Mouse (Mus musculus) hindbrain, embryonic 14.5 days (tissue): ENCODE measurements around the gene Fpgt. TPM values are rescaled to one million over a fixed set of nuclear protein-coding genes. Genes with fewer than 3 reads are reported as not detected.

Experiments used
- ATAC-seq: fragments of 200-750 bp; cut with Nextera tagmentation; 2 replicates; pipeline ENCODE4 v1.8.0; 2017; ENCODE audit warnings: moderate number of reproducible peaks, mild to moderate bottlenecking, moderate TSS enrichment, moderate library complexity; ENCODE audit not compliant: low FRiP score
- DNase-seq: peaks from one replicate; pipeline ENCODE4 v3.0.0-alpha.2; 2015; ENCODE audit warnings: low spot score
- H3K27ac ChIP-seq: fragments of 300-500 bp; sonication (generic); 2 replicates; pipeline ENCODE4 v1.5.1; 2014; ENCODE audit warnings: mild to moderate bottlenecking, moderate library complexity
- H3K27me3 ChIP-seq: fragments of 300-500 bp; sonication (generic); 2 replicates; pipeline ENCODE4 v1.6.1; 2014; ENCODE audit warnings: mild to moderate bottlenecking, low read length, mixed read lengths; ENCODE audit not compliant: control insufficient read depth, insufficient read depth
- H3K36me3 ChIP-seq: fragments of 300-500 bp; sonication (generic); replicated peaks from 2 replicates; pipeline ENCODE4 v1.6.1; 2014; ENCODE audit not compliant: control insufficient read depth, insufficient read depth
- H3K4me1 ChIP-seq: fragments of 300-500 bp; sonication (generic); replicated peaks from 2 replicates; pipeline ENCODE4 v1.6.1; 2014; ENCODE audit warnings: antibody characterized with exemption, low read length, mixed read lengths; ENCODE audit not compliant: control insufficient read depth, insufficient read depth
- H3K4me2 ChIP-seq: fragments of 300-500 bp; sonication (generic); replicated peaks from 2 replicates; pipeline ENCODE4 v1.6.1; 2014; ENCODE audit warnings: mild to moderate bottlenecking, moderate library complexity
- H3K4me3 ChIP-seq: fragments of 300-500 bp; sonication (generic); replicated peaks from 2 replicates; pipeline ENCODE4 v1.5.1; 2014; ENCODE audit warnings: mild to moderate bottlenecking, low read length
- H3K9ac ChIP-seq: fragments of 300-500 bp; sonication (generic); 2 replicates; pipeline ENCODE4 v1.6.1; 2014
- H3K9me3 ChIP-seq: fragments of 300-500 bp; sonication (generic); 2 replicates; pipeline ENCODE4 v1.6.1; 2016; ENCODE audit warnings: low read length; ENCODE audit not compliant: control insufficient read depth
- WGBS: fragments of 180-500 bp; shearing (Covaris S2); extraction: QIAGEN DNeasy Blood & Tissue Kit; methylation state at CpG from one replicate; pipeline ENCODE4 v1.1.7; 2014; 5-methylcytosine and 5-hydroxymethylcytosine counted together
- polyA plus RNA-seq: library from polyadenylated mRNA; unstranded; fragments of >200 nt; fragmentation: Nextera tagmentation; extraction: Ambion mirVana; gene quantifications from 2 replicates; pipeline ENCODE4 v1.2.1, GENCODE M21; 2014

Gene Fpgt
- polyA plus RNA-seq, 1 experiment from 2014 or later: 25.8 TPM

- no peak overlapping the region for H3K27ac ChIP-seq
- no peak overlapping the region for H3K9ac ChIP-seq
- DNase-seq (no peak), ATAC-seq (no peak)
- no peak overlapping the region for H3K4me3 ChIP-seq
- H3K9me3 ChIP-seq: no peaks in the 10 kb centered on the region
- H3K4me2 ChIP-seq: no peak overlapping the region
- no peaks in the 10 kb centered on the region for H3K4me1 ChIP-seq
- no peaks in the 10 kb centered on the region for H3K27me3 ChIP-seq
- H3K36me3 ChIP-seq: no peaks in the 10 kb centered on the region
Measured at GRCm38 (mm10) chr3:155057566-155057965, 35.6 kb downstream of the Fpgt start.

- H3K27me3 ChIP-seq: no peaks in the 10 kb centered on the region
- no peak for ATAC-seq
- H3K9me3 ChIP-seq: no peaks in the 10 kb centered on the region
- H3K4me1 ChIP-seq: no peaks in the 10 kb centered on the region
- no peak overlapping the region for H3K4me3 ChIP-seq
- DNase-seq: no peak
- H3K27ac ChIP-seq: no peak overlapping the region
- H3K9ac ChIP-seq: no peak overlapping the region
- no peaks in the 10 kb centered on the region for H3K36me3 ChIP-seq
- H3K4me2 ChIP-seq: no peak overlapping the region
Measured at GRCm38 (mm10) chr3:155056606-155057005, 36.6 kb downstream of the Fpgt start.

- no peak for DNase-seq
- H3K36me3 ChIP-seq: no peaks in the 10 kb centered on the region
- H3K4me3 ChIP-seq: no peak within 1 kb of the TSS
- 80% methylated on average over 6 of the region's 6 CpGs for WGBS
- no peak within 1 kb of the TSS for H3K9ac ChIP-seq
- H3K4me1 ChIP-seq: no peaks in the 10 kb centered on the region
- no peaks in the 10 kb centered on the region for H3K9me3 ChIP-seq
- no peaks in the 10 kb centered on the region for H3K27me3 ChIP-seq
- ATAC-seq: no peak
- H3K4me2 ChIP-seq: no peak within 1 kb of the TSS
- no peak within 1 kb of the TSS for H3K27ac ChIP-seq
Measured at GRCm38 (mm10) chr3:155055231-155055916, 37.8 kb downstream of the Fpgt start, which contains the start of gene Tnni3k. Tnni3k (minus strand) TSS chr3:155055407.

- no peaks in the 10 kb centered on the region for H3K27me3 ChIP-seq
- H3K9ac ChIP-seq: no peak overlapping the region
- no peak overlapping the region for H3K27ac ChIP-seq
- 76% methylated on average over 1 of the region's 1 CpGs for WGBS
- no peaks in the 10 kb centered on the region for H3K36me3 ChIP-seq
- H3K9me3 ChIP-seq: no peaks in the 10 kb centered on the region
- ATAC-seq: no peak
- H3K4me1 ChIP-seq: no peaks in the 10 kb centered on the region
- no peak overlapping the region for H3K4me3 ChIP-seq
- H3K4me2 ChIP-seq: no peak overlapping the region
- no peak for DNase-seq
Measured at GRCm38 (mm10) chr3:155053189-155053588, 40.0 kb downstream of the Fpgt start.

- Histone ChIP-seq H3K9ac (no peak overlapping the region), H3K9me3 (no peaks in the 10 kb centered on the region), H3K36me3 (no peaks in the 10 kb centered on the region), H3K4me2 (no peak overlapping the region), H3K27me3 (no peaks in the 10 kb centered on the region), H3K4me1 (no peaks in the 10 kb centered on the region), H3K4me3 (no peak overlapping the region), H3K27ac (no peak overlapping the region)
- ATAC-seq: no peak
- DNase-seq: no peak
Measured at GRCm38 (mm10) chr3:155052021-155052420, 41.2 kb downstream of the Fpgt start.

- Histone ChIP-seq H3K27me3 (no peaks in the 10 kb centered on the region), H3K4me3 (no peak overlapping the region), H3K27ac (no peak overlapping the region), H3K9ac (no peak overlapping the region), H3K4me1 (no peaks in the 10 kb centered on the region), H3K9me3 (no peaks in the 10 kb centered on the region), H3K4me2 (no peak overlapping the region), H3K36me3 (no peaks in the 10 kb centered on the region)
- DNase-seq (no peak), ATAC-seq (no peak)
- WGBS: 20% methylated on average over 1 of the region's 1 CpGs
Measured at GRCm38 (mm10) chr3:155039012-155039836, 54.0 kb downstream of the Fpgt start.

Other genes starting within 250 kb of the Fpgt start
- gene Tnni3k, start 38.0 kb downstream of the Fpgt start, polyA plus RNA-seq: 0.20 and 0.24 TPM in 2 replicates
- gene Lrriq3, start within 50 bp of the Fpgt start, polyA plus RNA-seq: 1.1 and 1.3 TPM in 2 replicates